Mouse (Mus musculus): ENCODE results near the gene Hvcn1.

The Hvcn1 gene

DNA sequence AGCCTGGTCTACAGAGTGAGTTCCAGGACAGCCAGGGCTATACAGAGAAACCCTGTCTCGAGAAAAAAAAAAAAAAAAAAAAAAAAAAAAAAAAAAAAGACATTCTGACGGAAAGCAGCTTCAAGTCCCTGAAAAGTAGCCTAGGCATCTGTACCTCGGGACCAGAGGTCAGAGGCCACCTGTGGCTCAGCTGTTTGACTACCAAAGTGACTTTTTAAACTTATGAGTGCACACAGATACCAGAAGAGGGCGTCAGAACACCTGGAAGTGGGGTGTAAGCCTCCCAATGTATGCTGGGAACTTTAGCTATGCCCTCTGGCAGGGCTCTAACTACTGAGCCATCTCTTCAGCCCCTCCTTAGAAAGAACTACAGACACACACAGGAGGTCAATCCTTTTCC, 14.3 kb upstream of the Hvcn1 start:
- in situ Hi-C loops (cut with MboI; ENCODE audit: unreplicated experiment in 2 of 2): no loop called here

DNA sequence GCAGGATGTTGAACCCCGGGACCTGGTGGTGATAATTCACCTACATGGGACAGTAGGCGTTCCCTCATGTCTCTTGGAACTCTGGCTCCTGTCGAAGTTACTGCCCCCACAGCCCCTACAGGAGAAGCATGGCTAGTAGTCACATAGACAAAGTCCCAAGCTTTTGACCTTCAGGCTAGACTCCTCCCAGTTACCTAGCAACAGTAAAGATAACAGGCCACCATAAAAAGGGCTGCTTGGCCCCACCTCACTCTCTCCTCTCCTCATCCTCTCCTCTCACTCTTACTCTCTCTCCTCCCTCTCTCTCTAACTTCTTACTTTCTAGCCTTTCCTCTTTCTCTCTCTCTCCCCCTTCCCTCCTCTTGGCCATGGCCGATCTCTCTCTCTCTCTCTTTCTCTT, 5.7 kb upstream of the Hvcn1 start:
- in situ Hi-C loops (cut with MboI; ENCODE audit: unreplicated experiment in 2 of 2): loop anchor here in 1 of 2 experiments (25.0 kb wide), 1 partner anchor 1136 kb away; the partner anchor contains the start of gene Bcl7a

DNA sequence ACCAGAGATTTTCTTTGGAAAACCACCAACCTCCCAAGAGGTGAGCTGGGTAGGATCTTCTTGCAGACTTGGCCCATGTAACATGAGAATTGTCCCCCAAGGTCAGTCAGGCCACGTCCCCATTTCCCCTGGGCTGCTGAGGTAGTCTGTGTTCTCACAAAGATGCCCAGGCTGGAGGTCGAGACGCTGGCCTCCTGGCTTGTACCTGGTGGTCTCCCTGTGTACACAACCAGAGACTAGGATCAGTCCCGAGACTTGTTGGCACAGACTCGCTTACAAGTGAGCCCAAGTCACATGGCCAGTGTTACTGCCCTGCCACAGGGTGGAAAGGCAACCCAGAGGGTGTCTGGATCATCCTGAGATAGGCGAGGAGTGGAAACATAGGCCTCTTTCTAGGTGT, 4.7 kb upstream of the Hvcn1 start:
- in situ Hi-C loops (cut with MboI; ENCODE audit: unreplicated experiment in 2 of 2): loop anchor here in 1 of 2 experiments (25.0 kb wide), 1 partner anchor 1135 kb away; the partner anchor contains the start of gene Bcl7a

DNA sequence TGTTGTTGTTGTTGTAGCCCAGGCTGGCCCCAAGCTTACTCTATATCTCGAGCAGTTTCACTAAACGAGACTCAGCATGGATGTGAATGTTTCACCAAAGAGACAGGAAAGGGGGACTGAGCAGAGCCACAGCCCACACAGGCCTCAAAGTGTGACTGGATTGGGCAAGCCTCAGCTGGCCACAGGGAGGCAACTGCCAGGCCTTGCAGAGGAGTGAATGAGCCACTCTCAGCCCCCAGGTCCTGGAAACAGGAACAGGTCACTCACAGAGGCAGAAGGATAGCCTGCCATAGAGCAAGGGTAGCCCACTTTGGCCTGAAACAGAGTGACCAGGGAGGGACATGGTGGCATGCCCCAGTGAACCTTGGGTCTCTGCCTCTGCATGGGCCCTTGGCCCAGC, 2.4 kb upstream of the Hvcn1 start:
- in situ Hi-C loops (cut with MboI; ENCODE audit: unreplicated experiment in 2 of 2): loop anchor here in 1 of 2 experiments (25.0 kb wide), 1 partner anchor 1133 kb away; the partner anchor contains the start of gene Bcl7a

DNA sequence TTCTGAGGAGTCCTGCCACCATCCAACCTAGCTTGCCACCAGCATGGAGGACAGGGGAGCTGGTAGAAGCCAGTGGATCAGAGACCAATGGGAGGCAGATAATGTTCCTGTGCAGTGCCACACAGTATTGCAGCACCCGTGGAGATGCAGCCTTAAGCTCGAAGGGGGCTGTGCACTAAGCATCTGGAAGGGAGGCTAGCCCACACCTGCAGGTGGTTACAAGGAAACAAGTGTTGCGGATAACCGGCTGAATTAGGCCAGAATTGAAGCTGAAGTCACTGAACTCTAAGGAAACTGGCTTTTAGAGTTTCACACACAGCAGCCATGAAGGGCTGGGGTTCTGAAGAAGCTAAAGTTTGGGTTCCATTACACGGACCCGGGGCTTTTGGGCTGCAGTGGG, 2.3 kb downstream of the Hvcn1 start:
- in situ Hi-C loops (cut with MboI; ENCODE audit: unreplicated experiment in 2 of 2): loop anchor here in 1 of 2 experiments (25.0 kb wide), 1 partner anchor 1128 kb away; the partner anchor contains the start of gene Bcl7a

DNA sequence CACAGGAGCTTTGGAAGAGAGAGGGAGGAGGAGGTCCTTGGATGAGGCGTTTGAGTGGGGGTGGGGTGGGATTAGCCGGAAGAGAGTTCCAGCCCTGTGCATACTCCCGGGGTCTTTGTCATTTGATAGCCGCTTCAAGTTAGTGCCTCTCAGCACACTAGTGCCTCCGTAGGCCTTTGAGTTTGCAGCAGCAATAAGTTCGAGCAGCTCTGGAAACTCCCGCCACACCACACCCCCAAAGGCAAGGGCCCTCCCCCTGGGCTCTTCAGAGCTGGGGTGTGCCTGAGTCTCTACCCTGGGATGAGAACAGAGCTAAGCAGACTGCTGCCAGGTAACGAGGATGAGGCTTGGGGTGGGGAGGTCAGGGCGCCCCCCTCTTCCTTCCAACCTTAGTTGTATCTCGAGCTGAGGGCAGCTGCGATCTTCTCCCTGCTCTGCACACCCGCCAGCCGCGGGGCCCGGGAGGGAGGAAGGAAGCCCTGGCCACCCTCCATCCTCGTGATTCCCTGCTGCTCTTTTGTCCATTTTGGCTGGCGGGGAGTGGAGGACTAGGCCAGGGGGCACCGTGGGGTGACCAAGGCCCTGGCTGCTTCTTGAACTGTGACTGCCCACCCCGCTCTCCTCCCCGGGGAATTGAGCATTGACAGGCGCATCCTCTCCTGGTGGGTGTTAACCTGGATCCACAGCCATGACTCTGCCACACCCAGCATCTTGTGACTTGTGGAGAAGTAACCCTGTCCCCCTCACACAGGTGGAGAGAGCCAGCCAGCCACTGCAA, 3.2 kb downstream of the Hvcn1 start:
- in situ Hi-C loops (cut with MboI; ENCODE audit: unreplicated experiment in 2 of 2): loop anchor here (5.0 to 25.0 kb wide), 3 partner anchors 53 to 1128 kb away; partner anchors contain the start of genes Bcl7a (in 1 of the 2), Ccdc63 (in 1 of the 2) and Tctn1 (in 1 of the 2)

DNA sequence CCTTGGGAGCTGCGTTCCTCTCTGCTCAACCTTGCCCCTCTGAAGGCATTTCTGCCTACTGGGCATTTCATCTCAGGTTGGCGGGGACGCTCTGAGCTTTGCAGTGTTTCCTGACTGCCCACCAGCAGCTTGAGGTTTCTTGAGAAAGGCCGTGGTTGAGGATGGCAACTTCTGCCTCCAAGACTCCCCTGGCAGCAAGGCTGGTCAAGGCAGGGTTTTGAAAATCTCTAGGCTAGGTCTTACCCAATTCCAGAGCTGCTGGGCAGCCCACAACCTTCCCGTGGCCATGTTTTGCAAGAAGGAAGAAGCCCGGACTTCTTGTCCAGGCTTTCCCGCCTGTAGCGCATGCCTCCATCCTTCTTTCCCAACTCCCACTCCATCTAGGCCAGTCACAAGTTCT, 4.3 kb downstream of the Hvcn1 start:
- in situ Hi-C loops (cut with MboI; ENCODE audit: unreplicated experiment in 2 of 2): loop anchor here (5.0 to 25.0 kb wide), 3 partner anchors 51 to 1126 kb away; partner anchors contain the start of genes Bcl7a (in 1 of the 2), Ccdc63 (in 1 of the 2) and Tctn1 (in 1 of the 2)

DNA sequence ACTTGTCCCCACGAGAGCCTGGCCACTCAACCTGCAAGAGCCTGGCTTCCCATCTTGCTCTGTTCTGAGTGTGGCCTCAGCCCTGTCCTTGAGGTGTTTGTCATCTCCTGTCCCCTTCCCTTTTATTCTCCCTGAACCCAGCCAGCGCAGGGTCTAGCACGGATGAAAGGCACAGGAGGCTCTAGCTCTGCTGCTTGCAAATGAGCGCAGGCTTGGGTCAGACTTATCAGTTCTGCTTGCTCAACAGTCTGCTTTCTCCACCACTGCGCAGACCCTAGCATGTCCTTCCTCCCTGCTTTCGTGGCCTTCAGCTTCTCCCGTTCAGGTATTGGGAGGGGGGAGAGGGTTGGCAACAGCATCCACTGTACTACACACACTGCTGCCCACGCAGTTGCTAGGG, 5.5 kb downstream of the Hvcn1 start:
- in situ Hi-C loops (cut with MboI; ENCODE audit: unreplicated experiment in 2 of 2): loop anchor here (5.0 to 25.0 kb wide), 3 partner anchors 50 to 1125 kb away; partner anchors contain the start of genes Bcl7a (in 1 of the 2), Ccdc63 (in 1 of the 2) and Tctn1 (in 1 of the 2)

DNA sequence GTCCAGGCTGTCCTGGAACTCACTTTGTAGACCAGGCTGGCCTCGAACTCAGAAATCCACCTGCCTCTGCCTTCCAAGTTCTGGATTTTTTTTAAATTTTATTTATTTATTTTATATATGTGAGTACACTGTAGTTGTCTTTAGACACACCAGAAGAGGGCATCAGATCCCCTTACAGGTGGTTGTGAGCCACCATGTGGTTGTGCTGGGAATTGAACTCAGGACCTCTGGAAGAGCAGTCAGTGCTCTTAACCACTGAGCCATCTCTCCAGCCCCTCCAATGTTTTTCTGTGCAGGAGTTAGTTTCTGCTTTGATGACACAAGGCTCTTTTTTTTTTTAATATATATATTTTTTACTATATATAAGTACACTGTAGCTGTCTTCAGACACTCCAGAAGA, 6.2 kb downstream of the Hvcn1 start:
- in situ Hi-C loops (cut with MboI; ENCODE audit: unreplicated experiment in 2 of 2): loop anchor here (5.0 to 25.0 kb wide), 3 partner anchors 49 to 1124 kb away; partner anchors contain the start of genes Bcl7a (in 1 of the 2), Ccdc63 (in 1 of the 2) and Tctn1 (in 1 of the 2)

DNA sequence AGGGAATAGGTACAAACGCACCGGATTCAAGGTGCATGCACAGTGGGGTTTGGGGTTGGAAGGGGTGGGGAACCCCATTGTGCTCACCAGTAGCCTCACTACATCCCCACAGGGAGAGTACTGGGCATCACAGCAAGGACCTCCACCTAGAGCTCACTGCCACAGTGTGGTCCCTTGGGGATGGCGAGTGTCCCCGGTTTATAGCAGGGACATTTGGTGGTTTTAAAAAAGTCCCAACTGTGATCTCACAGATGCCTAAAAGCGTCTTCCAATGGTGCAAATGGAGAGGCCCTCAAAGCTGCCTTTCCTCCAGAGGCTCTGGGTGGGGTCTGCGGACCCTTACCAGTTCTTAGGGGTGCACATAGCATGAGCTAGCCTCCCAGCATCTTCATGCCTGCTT, 7.3 kb downstream of the Hvcn1 start:
- in situ Hi-C loops (cut with MboI; ENCODE audit: unreplicated experiment in 2 of 2): loop anchor here (5.0 to 25.0 kb wide), 3 partner anchors 48 to 1123 kb away; partner anchors contain the start of genes Bcl7a (in 1 of the 2), Ccdc63 (in 1 of the 2) and Tctn1 (in 1 of the 2)

DNA sequence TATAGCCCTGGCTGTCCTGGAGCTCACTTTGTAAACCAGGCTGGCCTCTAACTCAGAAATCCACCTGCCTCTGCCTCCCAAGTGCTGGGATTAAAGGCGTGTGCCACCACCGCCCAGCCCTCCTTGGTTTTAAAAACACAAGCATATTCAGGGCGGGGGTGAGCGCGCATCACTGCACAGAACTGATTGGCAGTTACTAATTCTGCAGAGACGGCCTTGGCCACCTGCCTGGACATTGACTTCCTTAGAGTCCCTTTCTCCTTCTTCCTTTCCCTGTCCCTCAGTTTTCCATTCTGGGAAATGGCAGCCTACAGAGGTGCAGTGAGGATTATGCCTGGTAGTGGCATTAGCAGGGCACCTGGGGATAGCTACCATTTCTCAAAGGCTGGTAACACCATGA, 11.0 kb downstream of the Hvcn1 start:
- in situ Hi-C loops (cut with MboI; ENCODE audit: unreplicated experiment in 2 of 2): loop anchor here in 1 of 2 experiments (25.0 kb wide), 1 partner anchor 1120 kb away; the partner anchor contains the start of gene Bcl7a

DNA sequence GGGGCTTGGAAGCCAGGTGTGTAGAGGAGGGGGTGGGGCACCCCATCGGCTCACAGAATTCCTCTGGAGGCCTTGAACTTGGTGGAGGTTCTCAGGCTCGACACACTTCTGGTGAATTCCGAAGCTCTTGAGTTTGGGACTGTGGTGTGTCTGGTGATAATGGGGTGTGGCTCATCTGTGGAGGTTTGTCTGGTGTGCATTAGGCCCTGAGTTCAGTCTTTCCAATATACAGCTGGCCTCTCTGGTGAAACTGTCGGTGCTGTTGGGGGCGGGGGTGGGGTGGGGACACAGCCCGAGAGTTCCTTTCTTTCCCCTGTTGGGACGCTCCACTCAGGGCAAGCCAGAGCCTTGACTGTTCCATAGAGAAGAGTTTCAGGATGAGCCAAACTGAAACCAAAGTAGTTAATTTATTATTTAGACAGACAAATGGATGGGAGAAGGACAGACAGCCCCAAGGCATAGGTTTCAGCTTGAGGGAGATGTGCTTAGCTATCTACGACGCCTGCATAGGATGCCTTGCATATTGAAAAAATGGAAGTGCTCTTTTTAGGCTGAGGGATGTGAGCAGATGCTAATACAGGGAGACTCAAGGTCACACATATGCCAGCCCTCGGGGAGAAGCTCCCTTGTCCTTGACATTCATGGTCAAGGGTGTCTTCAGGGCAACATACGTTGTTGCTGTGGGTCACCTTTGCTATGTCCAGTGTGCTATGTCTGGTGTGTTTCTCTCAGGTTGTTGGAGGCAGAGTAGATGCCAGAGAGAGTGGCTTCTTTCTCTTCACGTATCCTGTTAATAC, 11.7 kb downstream of the Hvcn1 start:
- in situ Hi-C loops (cut with MboI; ENCODE audit: unreplicated experiment in 2 of 2): loop anchor here in 1 of 2 experiments (25.0 kb wide), 1 partner anchor 1119 kb away; the partner anchor contains the start of gene Bcl7a

DNA sequence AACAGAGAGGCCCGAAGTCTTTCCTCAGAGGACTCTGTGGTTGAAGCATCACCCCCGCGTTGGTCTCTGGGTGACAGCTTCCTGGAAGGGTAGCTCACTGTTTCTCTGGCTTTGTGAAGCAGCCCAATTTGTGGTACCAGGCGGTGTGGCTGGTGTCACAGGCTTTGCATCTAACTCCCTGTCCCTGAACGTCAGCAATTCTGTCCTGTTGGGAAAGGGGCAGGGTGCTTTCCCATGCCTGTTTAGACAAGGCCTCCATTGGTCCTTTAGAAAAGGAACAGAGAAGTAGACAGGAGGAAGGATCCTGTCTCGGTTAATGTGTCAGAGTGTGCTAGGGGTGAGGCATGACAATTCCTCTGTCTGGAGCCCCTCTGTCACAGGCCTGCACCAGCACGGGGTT, 12.3 kb downstream of the Hvcn1 start:
- in situ Hi-C loops (cut with MboI; ENCODE audit: unreplicated experiment in 2 of 2): loop anchor here in 1 of 2 experiments (25.0 kb wide), 1 partner anchor 1118 kb away; the partner anchor contains the start of gene Bcl7a

DNA sequence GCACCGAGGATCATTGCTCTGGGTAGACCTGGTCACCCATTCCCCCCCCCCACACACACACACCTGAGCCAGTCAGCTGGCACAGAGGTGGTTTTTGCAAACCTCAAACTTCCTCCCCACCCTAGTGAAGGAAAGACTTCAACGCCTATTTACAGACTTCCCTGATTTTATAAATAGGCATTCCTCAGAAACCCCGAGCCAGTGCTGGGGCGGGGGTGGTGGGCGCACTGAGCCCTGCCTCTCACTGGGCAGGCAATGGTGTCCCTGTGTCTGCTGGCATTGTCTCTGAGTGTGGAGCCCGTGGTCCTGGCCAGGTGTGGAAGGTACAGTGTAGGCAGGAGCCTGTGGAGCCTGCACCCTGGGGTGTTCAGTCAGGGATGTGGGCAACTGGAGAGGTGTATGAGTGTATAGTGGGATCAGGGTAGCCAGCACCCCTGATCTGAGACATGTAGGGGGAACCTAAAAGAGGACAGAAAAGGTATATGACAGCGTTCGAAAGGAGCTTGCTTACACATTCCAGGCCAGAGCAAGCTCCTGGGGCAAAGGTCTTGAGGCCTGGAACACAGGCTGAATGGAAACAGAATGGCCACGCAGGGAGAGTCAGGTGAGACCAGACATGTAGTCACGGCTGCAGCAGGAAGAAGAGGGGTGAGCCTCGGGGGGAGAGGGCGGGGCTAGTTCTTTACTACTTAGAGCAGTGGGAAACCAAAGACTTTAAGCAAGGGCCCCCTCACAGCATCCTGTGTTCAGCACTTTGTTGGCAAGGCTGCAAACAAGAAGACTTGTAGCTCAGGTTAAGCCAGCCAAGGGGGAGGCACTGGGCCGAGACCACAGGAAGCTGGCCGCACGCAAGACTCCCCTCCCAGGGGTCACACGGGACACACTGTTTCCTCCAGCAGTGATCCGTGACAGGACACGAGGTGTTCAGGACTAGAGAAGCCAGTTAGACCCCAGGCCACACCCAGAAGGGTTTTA, 13.3 kb downstream of the Hvcn1 start:
- in situ Hi-C loops (cut with MboI; ENCODE audit: unreplicated experiment in 2 of 2): loop anchor here (5.0 to 25.0 kb wide), 3 partner anchors 33 to 1117 kb away; partner anchors contain the start of genes Bcl7a (in 1 of the 2) and Sh2b3 (in 1 of the 2)

DNA sequence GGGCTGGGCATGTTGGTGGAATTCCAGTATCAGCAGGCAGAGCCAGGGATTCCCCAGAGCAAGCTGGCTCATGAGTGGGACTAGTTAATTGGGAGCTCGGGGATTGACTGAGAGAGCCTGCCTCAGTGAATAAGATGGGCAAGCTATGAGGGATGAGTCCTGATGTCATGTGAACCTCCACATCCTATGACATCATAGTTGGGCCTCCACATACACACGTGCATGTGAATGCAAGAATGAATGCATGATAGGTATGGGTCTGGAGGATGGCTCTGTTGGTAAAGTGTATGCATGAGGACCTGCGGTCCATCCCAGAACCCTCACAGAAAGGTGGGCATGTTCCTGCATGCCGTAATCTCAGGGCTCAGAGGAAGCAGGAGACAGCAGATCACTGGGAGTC, 14.5 kb downstream of the Hvcn1 start:
- in situ Hi-C loops (cut with MboI; ENCODE audit: unreplicated experiment in 2 of 2): loop anchor here (5.0 to 25.0 kb wide), 3 partner anchors 34 to 1116 kb away; partner anchors contain the start of genes Bcl7a (in 1 of the 2) and Sh2b3 (in 1 of the 2)

DNA sequence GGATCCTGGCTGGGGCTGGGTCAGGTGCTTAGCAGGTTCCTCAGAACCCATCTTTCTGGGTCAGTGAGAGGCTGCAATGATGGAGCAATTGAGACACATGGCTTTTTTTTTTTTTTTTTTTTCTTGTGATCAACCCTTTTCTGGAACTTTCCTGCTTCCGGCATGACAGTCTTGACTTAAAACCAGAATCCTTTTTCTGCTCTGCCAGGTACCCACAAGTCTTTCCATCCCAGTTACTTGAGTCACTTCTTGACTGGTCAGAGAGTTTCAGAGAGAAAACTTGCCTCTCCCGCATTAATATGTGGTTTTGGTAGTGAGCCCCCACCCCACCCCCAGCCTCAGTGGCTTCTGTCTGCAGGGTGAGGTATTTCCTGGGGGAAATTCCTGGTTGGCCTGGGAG, 17.7 kb downstream of the Hvcn1 start:
- in situ Hi-C loops (cut with MboI; ENCODE audit: unreplicated experiment in 2 of 2): loop anchor here (5.0 to 25.0 kb wide), 3 partner anchors 37 to 1113 kb away; partner anchors contain the start of genes Bcl7a (in 1 of the 2) and Sh2b3 (in 1 of the 2)

DNA sequence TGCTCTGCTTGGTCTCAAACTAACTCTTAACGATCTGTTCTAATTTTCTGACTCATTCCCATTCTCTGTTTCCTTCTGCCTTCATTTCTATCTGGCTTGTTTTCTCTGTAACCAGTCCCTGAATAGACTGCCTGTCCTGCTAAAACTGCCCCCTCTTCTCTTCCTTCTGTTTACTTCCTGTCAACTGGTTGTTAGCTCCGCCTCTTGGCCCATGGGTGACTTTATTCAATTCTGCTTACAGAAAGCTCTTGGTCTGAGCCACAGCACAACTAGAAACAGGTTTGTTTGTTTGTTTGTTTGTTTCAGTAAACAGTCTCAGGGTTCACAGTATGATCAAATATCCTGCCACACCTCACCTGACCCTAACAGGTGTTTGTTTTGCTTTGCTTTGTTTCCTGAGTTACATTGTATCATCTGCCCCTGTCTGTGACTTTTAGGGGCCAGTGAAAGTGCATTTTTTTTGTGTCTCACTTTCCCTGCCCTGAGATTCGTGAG, 21.7 kb downstream of the Hvcn1 start:
- in situ Hi-C loops (cut with MboI; ENCODE audit: unreplicated experiment in 2 of 2): loop anchor here in 1 of 2 experiments (5.0 to 10.0 kb wide), 2 partner anchors 34 to 394 kb away; partner anchors contain the start of genes Sh2b3 and Tctn1

DNA sequence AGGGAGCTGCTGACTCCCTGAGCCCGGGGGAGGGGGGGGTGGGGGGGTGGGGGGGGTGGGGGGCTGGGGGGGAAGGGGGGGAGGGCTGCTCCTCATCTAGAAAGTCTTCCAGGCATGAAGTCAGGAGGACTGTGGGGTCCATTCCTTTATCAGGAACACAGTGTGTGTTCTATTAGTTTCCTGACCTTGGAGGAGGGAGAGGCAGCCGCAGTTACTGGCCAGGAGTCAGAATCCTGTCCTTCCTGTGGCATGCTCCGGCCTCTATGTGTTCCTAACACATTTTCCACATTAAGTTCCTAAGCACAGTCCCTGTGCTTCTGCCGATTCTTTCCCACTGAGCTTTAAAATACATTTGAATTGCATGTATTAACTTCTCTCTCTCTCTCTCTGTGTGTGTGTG, 22.2 kb downstream of the Hvcn1 start:
- in situ Hi-C loops (cut with MboI; ENCODE audit: unreplicated experiment in 2 of 2): loop anchor here in 1 of 2 experiments (5.0 to 10.0 kb wide), 2 partner anchors 34 to 394 kb away; partner anchors contain the start of genes Sh2b3 and Tctn1
